In genomic region chr15:85660528-85661392, GRCm38 (mm10) we compare ENCODE assay signal across 10 mouse cellular contexts.
DNase-seq lines count a peak whose midpoint lies in the region; ATAC-seq lines count a peak whose summit lies in the region.
"Had no signal": no experiment of that assay in that cellular context is flagged by ENCODE, and none has a peak within 500 bp of the region (broad histone marks: within the 10 kb centered on the region; RNA-seq: fewer than 3 reads in every experiment).

No protein-coding gene starts in this region.

- H3K36me3 ChIP-seq in embryonic facial prominence, embryonic 13.5 days = peaks cover 17% of the 10 kb centered on the region
- H3K36me3 ChIP-seq in neural tube, embryonic 14.5 days (ENCODE audit: control insufficient read depth, insufficient read depth, low read length) = no peaks in the 10 kb centered on the region

- 0 out of 2 replicates have a peak overlapping the region, but pooled peaks have one; percentile 17 for H3K9ac ChIP-seq in embryonic facial prominence, embryonic 13.5 days
- peak overlapping the region; percentile 8 for H3K9ac ChIP-seq in neural tube, embryonic 14.5 days (replicated peaks; ENCODE audit: low read depth, low read length)
- H3K9ac ChIP-seq: embryonic facial prominence, embryonic 15.5 days had no signal

- H3K27me3 ChIP-seq in embryonic facial prominence, embryonic 13.5 days = peaks cover 80% of the 10 kb centered on the region
- peaks cover 14% of the 10 kb centered on the region; the same call in 1 of the 2 replicates for H3K27me3 ChIP-seq in neural tube, embryonic 14.5 days (ENCODE audit: control insufficient read depth, insufficient read depth, low read length)
- H3K27me3 ChIP-seq: Patski had no signal

- no peak overlapping the region for H3K4me2 ChIP-seq in embryonic facial prominence, embryonic 13.5 days
- peak overlapping the region; percentile 11; the same call in 1 of the 2 replicates for H3K4me2 ChIP-seq in neural tube, embryonic 14.5 days (ENCODE audit: low read depth, low read length)
- H3K4me2 ChIP-seq: embryonic facial prominence, embryonic 15.5 days had no signal

- H3K4me1 ChIP-seq in embryonic facial prominence, embryonic 13.5 days = peaks cover 21% of the 10 kb centered on the region
- H3K4me1 ChIP-seq in neural tube, embryonic 14.5 days (ENCODE audit: control insufficient read depth, insufficient read depth, low read length) = peaks cover 11% of the 10 kb centered on the region

- no peak for ATAC-seq in embryonic facial prominence, embryonic 13.5 days (ENCODE audit: insufficient number of reproducible peaks, insufficient read depth, low FRiP score, low TSS enrichment, low read depth)
- ATAC-seq in neural tube, embryonic 14.5 days (ENCODE audit: low read depth) = no peak; the same call in 1 of the 2 replicates
- no peak for ATAC-seq in activated CD4-positive, CD25-positive, alpha-beta regulatory T cell, adult 4 months
- ATAC-seq: Patski had no signal

- H3K4me3 ChIP-seq in embryonic facial prominence, embryonic 13.5 days = no peak overlapping the region
- no peak overlapping the region for H3K4me3 ChIP-seq in neural tube, embryonic 14.5 days (ENCODE audit: low read depth, low read length)
- H3K4me3 ChIP-seq: embryonic facial prominence, embryonic 15.5 days had no signal

- peak; percentile 46 for DNase-seq in kidney, adult 11 months
- no peak for DNase-seq in kidney, adult 18-20 months
- peak; percentile 36 for DNase-seq in liver
- DNase-seq in adrenal gland, adult 2 months = no peak
- DNase-seq in c-Kit-positive CD71-positive TER-119-positive erythroid progenitor cells, embryonic 14.5 days (ENCODE audit: low spot score) = no peak

- H3K9me3 ChIP-seq in embryonic facial prominence, embryonic 13.5 days = no peaks in the 10 kb centered on the region
- H3K9me3 ChIP-seq in neural tube, embryonic 14.5 days (ENCODE audit: control insufficient read depth, low read length) = no peaks in the 10 kb centered on the region
- H3K9me3 ChIP-seq: embryonic facial prominence, embryonic 15.5 days had no signal

- H3K27ac ChIP-seq in embryonic facial prominence, embryonic 13.5 days = no peak overlapping the region
- H3K27ac ChIP-seq in neural tube, embryonic 14.5 days (ENCODE audit: low read depth, low read length) = no peak overlapping the region
- H3K27ac ChIP-seq: embryonic facial prominence, embryonic 15.5 days had no signal

- 19% methylated on average over 45 of the region's 45 CpGs for WGBS in embryonic facial prominence, embryonic 13.5 days
- WGBS in neural tube, embryonic 14.5 days = 15% methylated on average over 45 of the region's 45 CpGs

Comparison
In these comparisons a context has a peak if more than half of its experiments do, and no peak if none do; other contexts are left out.
1. DNase-seq: peak in kidney, adult 11 months (single experiment) and liver (single experiment); none in kidney, adult 18-20 months (single experiment), adrenal gland, adult 2 months (single experiment) and c-Kit-positive CD71-positive TER-119-positive erythroid progenitor cells, embryonic 14.5 days (single experiment).